Mouse (Mus musculus) thymus, postnatal 14 days (tissue): Measurements from ENCODE around the gene Scp2.
"Not testable (repeated sequence)": the region's sequence is repeated elsewhere in the genome, so short reads cannot be mapped to it uniquely, and the experiment has no call there.

Experiments
- DNase-seq: peaks from one replicate; pipeline ENCODE4 v3.0.0; 2021

Scp2 gene

DNA sequence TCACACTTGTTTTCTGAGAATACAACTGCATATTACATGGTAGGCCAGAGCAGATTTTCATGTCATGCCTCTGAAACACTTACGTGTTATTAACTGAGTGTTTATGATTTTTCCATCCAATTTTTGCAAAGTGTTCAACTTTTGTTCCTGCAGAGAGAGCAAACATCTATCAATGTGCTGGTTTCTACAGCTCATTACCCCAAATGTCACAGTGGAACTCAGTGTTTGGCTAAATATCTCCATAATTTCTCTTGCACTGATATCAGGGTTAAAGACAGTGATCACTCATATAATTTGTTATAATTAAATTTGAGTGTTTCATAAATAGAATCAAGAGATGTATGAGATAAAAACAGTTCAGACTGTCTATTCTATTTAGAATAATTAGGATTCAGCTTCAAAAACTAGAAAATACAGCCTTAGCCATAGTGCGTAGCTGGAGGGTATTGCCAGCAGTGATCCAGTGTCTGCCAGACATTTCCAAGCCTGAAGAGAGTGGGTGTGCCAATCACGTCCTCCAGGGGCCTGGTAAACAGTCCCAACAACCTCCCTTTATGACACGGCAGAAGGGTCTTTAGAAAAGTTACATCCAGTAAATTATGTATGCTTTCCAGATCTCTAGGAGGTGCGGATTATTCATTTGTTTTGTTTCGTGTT, 51.9 kb downstream of the Scp2 start:
- DNase-seq: no peak

DNA sequence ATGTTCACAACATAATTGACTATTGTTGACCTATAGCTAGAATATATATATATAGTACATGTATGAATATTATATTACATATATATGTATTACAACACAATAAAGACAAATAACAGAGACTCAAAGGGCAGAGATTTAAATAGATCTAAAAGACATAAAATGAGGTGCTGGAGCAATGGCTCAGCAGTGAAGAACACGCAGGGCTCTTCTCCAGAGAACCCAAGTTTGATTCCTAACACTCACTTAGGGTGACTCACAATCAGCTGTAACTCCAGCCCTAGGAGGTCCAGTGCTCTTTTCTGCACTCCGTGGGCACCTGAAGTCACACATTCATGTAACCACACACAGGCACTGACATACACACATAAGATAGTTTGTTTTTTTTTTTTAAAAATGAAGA, 60.8 kb downstream of the Scp2 start:
- DNase-seq: no peak

DNA sequence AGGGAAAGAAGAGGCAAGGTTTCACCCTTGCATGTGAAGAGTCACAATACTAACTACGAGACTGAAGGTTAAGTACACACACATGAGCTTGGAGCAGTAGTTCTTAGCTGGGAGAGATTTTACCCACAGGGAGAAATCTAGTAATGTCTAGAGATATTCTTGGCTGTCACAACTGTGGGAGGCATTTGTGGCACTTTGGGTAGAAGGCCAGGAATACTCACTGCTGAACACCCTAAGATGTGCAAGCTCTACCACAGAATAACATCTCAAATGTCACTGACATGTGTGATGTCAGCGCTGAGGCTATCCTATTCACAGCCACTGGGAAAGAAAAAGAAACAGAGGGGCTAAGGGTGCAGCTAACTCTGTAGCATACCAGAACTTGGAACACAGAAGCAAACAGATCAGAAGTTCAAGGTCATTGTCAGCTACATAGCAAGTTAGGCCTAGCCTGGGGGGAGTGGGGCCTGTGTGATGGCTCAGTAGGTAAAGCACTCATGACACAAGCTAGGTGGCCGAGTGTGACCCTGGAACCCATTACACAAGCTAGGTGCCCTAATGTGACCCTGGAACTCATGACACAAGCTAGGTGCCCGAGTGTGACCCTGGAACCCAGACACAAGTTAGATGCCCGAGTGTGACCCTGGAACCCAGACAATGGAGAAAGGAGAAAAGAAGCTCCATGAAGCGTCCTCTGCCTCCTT, 61.6 kb downstream of the Scp2 start:
- no peak for DNase-seq

DNA sequence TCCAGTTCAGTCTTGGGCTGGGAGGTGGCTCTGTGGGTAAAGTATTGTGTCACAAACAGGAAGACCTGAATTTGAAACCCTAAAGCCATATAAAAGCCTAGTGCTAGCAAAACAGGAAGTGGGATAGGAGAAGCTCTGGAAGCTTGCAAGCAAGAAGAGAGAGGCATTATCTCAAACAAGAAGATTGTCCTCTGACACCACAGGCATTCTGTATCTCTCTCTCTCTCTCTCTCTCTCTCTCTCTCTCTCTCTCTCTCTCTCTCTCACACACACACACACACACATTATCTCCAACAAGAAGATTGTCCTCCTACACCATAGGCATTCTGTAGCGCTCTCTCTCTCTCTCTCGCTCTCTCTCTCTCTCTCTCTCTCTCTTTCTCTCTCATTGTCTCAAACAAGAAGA, 62.4 kb downstream of the Scp2 start:
- DNase-seq: no peak

DNA sequence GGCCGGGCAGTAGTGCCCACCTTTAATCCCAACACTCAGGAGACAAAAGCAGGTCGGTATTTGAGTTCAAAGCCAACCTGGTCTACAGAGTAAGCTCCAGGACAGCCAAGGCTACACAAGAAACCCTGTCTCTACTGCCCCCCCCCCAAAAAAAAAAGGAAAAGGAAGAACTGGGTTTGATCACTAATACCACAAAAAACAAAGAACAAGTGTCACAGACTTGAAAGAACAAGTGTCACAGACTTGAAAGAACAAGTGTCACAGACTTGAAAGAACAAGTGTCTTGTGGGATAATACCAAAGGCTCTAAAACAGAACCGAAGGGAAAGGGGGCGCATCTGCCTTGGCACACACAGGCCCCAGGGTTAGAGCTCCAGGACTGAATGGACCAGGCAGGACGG, 63.9 kb downstream of the Scp2 start:
- no peak for DNase-seq

DNA sequence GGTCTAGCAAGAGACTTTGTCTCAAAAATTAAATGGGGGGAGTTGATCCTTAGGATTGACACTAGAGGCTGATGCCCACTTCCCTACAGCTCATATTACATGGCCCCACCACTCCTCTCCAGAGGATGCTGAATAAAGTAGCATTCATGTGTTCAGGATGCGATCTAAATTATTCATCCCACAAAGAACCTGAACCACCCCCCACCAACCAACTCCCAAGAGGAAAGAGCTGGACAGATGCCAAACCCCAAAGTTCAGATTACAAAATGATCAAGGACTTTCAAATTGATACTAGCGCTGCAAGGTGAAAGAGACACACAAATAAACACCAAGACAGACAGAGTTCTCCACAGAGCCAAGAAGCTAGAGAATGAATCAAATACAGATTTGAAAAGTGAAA, 65.0 kb downstream of the Scp2 start:
- no peak for DNase-seq

DNA sequence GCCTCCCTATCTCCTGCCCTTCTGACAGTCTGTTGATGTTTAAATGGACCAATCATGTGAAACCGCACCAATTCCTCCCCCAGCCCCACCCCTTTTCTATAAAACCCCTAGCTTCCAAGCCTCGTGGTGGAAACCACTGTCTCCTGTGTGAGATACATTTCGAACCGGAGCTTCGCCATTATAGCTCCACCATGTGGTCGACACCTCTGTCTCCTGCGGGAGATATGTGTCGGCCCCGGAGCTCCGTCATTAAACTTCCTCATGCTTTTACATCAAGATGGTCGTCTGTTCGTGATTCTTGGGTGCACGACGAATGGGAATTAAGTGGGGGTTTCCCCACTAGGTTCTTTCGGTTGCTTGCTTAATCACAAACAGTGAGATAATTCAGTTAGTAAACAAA, 65.6 kb downstream of the Scp2 start:
- not testable (repeated sequence) for DNase-seq

DNA sequence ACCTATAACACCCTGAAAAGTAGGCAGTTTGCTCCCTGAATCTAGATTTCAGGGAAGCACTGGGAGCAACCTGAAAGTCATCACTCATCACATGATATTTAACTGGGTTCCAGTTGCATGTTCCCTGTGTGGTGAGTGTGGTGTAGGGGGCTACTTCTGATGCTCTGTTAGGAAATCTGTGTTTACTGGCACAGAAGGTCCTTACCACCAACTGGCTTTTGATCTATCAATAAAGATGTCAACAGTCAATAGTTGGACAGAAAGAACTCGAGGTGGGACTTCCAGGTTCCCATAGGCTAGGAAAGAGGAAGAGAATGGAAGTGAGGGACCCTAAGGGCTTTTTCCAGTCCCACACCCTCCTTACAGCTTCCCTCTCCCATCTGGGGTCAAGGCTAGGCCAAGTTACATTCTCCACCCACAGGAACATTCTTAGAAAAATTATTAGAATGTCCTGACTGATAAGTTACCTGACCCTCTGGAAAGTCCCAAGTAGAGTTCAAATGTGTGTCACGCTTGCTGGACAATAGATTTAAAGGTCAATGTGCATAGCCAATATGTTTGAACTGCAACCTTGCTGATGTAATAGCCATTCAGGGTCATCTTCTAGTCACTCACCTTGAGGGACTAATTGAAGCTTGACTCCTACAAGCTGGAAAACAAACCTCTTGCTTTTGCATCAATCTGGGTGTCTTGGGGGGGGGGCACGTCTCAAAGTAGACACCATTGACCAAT, 67.4 kb downstream of the Scp2 start:
- no peak for DNase-seq

DNA sequence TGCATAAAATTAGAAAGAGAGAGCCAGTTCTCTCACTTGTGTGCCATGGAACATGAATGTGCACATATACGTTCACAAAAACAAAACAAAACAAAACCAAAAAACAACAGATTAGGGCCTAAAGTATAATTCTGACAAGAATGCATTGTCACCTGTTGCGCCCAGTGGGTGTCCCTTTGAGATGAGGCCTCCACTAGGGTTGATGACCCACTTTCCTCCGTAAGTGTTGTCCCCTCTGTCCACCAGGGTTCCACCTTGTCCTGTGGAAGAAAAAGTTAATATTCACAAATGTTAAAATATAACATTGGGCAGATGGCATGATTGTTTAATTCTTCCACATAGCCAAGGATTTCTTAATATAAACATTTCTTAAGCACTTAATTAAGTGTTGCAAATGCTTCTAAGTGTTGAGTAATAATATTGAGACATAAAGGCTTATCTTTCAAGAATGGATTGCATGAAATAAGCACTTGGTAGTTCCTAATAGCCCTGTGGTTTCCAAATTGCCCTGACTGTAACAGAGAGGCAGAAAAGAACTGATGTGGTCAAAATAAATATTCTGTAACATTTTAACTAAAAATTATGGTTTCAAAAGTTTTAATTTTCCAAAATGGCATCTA, 70.5 kb downstream of the Scp2 start:
- DNase-seq: no peak

DNA sequence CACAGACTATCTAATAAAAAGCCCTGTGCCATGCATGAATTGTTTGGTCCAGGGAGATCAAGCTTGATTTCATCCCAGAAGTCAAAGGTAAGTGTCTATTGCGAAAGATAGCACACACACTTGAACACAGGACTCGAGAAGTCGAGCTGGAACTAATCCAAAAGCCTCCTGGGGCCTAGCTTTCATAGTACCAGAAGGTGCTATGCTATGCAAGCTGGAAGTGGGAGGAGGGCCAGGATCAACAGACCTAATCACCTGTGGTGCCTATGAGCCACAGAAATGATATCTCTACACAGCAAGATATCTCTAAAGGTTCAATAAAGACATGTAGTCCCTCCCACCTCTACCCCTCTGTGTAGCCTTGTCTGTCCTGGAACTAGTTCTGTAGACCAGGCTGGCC, 72.7 kb downstream of the Scp2 start:
- no peak for DNase-seq

DNA sequence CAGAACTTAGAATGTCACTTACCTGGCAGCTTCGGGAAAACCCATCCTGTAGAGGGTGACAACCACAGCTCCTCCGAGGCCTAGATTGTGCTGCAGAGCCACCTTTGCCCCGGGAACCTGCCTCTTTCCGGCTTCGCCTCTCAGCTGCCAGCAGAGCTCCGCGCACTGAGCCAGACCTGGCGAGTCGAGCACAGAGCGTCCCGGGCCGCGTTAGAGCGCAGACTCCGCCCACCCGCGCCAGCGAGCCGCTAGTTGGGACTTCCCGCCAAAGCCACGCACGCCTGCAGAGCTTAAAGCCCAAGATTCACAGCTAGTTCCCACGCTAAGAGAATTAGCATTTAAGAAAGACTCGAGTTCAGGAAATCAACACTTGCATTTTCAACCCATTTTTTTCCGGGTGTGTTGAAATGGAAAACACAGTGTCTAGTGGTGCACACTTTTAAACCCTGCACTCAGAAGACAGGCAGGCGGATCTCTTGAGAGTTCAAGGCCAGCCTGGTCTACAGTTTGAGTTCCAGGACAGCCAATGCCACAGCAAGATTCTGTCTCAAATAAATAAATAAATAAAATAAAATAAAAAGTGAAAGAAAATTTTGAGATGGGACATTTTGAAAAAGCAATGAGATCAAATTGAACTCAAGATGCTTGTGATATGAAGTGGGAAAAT, 73.4 kb downstream of the Scp2 start:
- DNase-seq: peak; percentile 98

DNA sequence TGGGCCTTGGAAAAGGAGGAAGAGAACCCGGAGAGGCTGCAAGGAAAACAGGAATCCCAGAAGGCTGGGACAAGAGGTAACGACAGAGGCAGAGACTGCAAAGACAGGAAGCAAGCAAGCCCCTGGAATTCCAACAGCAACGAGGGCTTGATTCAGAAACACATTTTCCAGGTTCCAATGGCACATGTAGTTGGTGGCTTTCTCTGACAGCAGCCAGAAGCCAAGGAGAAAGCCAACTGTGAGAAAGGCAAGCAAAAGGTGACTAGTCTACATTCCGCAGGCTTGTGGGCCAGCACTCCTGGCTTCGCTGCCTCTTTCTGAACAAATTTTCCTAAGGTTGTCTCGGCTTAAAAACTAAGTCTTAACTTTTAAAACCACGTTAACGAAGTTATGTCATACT, 74.1 kb downstream of the Scp2 start:
- DNase-seq: peak; percentile 11

DNA sequence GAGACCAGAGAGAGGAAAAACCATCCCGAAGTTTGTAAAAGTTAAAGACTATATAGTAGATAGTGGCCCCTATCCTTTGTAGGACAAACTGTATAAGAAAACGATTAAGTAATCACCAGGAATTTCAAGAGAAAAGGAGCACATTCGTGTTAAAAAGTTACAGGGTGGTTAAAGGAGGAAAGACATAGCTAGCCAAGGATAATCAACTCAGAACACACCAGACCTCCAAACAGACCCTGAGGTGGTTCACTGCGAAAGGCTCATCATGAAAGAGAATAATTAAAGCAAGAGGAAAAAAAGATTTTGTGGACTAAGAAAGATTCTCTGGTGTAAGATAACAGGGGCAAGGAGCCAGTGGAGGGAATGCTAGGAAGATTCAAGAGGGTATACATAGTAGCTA, 74.5 kb downstream of the Scp2 start:
- no peak for DNase-seq

DNA sequence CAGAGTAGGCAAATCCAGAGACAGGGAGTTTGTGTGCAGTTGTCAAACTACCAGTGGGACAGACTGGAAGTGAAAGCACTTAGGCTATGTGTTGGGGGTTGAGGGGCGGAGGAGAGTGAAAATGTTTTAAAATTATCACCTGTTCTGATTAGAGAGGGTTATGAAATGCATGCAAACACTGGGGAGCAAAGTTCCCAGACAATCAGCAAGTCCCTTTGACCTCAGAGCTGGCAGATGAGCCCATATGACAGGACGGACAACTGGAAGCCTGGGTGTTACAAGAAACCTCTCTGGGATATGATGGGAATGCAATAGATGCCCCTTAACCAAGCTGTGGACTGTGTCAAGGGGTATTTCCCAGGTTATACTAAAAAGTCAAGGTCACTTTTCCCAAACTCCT, 76.7 kb downstream of the Scp2 start:
- no peak for DNase-seq

DNA sequence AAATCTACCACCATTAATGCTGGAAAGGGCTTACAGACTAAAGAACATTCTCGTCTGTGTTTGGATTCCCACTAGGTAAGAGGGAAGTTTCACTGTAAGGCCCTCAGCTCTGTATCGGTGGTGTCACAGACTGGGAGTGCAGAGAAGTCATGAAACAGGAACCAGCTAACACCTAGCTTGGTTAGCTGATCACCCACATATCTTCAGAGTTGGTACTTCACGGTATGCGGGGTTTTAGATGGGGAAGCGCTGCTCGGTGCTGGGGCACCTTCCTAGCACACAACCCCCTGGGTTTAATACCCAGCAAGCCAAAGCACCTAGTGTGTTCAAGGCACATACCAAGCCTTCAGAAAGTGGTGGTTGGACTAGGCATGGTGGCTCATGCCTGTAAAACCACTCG, 77.5 kb downstream of the Scp2 start:
- DNase-seq: no peak

DNA sequence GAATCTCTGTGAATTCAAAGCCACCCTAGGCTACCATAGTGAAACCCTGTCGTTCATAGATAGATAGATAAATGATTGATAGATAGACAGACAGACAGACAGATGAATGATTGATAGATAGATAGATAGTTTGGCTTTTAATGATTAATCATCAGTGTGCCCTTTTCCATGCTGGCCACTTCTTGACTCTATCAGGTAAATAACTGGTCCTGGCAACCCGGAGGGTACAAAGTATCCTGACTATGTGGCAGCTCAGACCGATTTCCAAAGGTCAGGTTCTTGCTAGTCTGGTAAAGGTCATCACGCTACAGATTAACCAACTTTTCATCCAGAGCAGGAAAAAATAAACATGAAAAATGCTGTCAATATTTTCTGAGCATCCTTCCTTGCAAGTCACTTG, 78.2 kb downstream of the Scp2 start:
- DNase-seq: no peak

DNA sequence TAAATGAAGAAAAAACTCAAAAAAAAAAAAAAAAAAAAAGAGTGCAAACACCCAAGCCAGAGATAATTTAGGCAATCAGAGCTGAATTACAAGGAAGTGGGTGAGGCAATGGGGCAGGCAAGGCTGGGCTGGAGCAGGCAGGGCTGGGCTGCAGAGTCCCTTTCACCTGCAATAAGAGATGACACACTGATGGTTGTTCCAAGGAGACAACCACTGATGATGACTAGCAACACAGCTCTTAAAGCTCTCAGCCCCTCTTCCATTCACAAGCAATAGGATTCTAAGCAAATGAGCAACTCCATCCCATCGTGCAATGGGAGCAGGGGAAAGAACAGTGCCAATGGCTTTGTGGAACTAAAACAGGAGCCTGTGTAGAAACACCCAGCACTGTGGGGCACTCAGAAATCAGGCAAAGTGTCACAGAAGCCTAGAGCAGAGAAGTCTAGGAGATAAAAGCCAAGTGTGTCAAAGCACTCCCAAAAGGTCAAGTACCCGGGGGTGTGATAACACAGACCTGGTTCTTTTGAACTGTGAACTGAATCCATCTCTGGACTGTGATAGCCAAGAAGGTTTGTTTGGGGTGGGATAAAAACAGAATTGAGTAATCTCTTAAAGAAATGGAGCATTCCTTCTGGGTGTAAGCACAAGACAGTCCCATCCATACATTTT, 79.5 kb downstream of the Scp2 start:
- no peak for DNase-seq

DNA sequence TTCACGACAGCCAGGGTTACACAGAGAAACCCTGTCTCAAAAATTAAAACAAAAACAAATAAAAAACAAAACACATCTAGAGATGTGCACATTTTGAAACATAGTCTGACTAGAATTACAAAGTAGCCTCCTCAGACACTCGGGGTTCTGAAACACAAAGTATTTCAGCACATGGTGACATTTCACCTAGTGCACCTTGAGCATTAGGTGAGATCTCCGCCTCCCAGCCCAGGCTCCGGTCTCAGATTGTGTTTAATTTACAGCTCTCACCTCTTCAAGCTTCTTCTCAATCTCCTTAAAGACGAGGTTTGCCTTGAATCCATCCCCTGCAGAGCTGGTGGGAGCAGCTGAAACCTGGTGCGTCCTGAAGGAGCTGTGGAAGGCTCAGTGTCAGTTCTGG, 81.2 kb downstream of the Scp2 start:
- no peak for DNase-seq

DNA sequence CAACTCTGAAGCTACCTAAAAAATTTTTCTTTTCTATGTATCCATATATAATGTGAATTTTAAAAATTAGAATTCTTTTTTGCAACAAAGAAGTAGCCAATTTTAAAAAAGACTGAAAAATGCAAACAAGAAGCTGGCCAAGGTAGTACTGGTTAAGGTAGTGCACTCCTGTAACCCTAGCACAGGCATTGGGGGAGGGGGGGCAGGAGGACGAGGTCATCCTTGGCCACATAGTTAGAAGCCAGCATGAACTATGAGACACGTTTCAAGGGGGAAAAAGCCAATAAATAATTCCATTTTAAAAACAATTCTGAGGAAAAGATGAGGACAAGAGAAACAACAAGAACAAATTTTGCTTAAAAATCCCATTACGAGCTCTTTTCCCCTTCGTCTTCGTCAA, 82.3 kb downstream of the Scp2 start:
- no peak for DNase-seq

DNA sequence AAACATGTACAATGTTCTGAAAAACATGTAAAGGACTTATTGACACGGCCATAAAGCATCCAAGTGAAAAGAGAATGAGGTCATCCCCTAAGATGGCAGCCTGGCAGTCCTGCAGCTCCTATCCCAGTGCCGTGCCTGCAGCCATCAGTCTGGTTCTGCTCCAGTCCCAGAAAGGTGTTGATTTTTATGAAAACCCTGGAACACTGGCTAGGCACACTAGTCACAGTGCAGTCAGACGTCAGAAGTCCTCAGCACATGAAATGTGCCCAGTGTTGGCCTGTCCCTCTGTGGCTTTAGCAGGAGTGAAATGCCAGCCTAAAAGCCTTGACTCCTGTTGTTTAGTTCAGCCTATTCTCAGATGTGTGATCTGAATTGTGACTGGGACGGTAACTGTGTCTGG, 84.0 kb downstream of the Scp2 start:
- DNase-seq: no peak

DNA sequence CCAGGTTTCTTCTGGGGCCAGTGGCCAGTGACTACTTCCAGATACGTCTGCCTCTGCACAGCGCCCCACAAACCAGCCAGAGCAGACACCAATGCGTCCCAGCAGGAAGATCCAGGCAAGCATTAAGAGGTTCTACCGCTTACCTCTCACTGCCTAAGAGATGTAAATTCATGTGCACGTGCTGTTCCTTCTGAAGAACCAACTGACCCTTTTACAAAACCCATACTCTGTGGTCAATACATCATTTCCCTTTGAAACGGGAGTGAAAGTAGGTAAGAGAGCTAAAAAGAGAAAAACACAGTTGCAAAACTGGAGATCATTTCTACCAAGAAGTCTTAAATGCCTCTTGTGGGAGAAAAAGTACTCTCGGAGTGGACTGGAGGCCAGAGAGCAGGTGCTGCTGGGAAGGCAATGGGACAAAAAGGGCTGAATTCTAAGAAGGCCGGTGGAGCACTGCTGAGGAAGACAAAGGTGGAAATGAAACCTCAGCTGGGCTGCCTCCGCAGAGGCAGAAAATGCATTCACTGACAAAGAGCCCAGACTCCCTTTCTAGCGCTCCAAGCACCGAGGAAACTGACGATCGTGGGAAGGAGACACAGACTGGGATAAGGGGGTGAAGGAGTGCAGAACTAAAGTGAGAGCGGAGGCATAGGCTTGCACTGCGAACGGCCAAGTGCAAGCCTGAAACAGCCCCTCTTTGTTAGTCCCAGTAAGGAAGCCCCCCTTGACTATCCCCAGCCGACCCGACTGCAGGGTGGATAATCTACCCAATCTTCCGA, 85.0 kb downstream of the Scp2 start:
- DNase-seq: no peak

DNA sequence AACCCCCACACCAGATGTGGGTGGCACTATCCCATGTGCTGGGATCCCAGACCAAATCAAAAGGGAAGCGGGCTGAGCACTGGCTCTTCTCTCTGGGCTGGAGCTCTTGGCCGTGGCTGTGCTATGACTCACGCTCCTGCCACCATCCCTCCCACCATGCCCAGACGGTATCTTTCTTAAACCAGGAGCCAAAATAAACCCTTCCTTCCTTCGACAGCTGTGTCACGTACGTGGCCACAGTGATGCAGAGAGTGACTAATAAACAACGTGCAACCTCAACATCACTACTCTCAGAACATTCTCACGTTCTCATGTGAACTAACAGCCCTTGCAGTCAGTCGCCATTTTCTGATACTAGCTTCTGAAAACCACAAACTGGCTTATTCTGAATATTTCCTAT, 86.6 kb downstream of the Scp2 start:
- no peak for DNase-seq
